Mouse (Mus musculus): ENCODE data around the gene Fem1a. TPM values are rescaled to one million over a fixed set of nuclear protein-coding genes. Genes with fewer than 3 reads are reported as not detected.

Fem1a gene
- polyA plus RNA-seq (2015; fragmentation: Nextera tagmentation; extraction: Ambion mirVana), result 14.6 and 15.8 TPM in 2 replicates

- no peaks in the 10 kb centered on the region for H3K27me3 ChIP-seq (ENCODE audit: insufficient read depth, low read length)
- H3K4me1 ChIP-seq (ENCODE audit: insufficient read depth, low read length), result peaks cover 31% of the 10 kb centered on the region
- H3K4me2 ChIP-seq (replicated peaks; ENCODE audit: low read depth, low read length), result peak within 1 kb of the TSS; percentile 90
- peak within 1 kb of the TSS; percentile 74 for H3K4me3 ChIP-seq (ENCODE audit: low read length)
- peaks cover 28% of the 10 kb centered on the region for H3K36me3 ChIP-seq (ENCODE audit: insufficient read depth, low read length)
- H3K9me3 ChIP-seq (ENCODE audit: low read length), result no peaks in the 10 kb centered on the region
- ATAC-seq (ENCODE audit: low FRiP score, low TSS enrichment), result peak; percentile 92
- WGBS, result under 1% methylated on average over 28 of the region's 28 CpGs
- peak within 1 kb of the TSS; percentile 97 for H3K27ac ChIP-seq (ENCODE audit: low read length)
- H3K9ac ChIP-seq (replicated peaks; ENCODE audit: low read length), result peak within 1 kb of the TSS; percentile 73
Measured at GRCm38 (mm10) chr17:56256239-56256881, at the start of gene Fem1a. Fem1a (plus strand) TSS chr17:56256810.

GRCm38 (mm10) chr17:56206986-56207674 is 49.5 kb upstream of the Fem1a start:
- Histone ChIP-seq H3K27me3 (ENCODE audit: insufficient read depth, low read length) (no peaks in the 10 kb centered on the region), H3K27ac (ENCODE audit: low read length) (no peak overlapping the region)
- WGBS, result 77% methylated on average over 6 of the region's 6 CpGs

GRCm38 (mm10) chr17:56207963-56208530 is 48.6 kb upstream of the Fem1a start:
- H3K27me3 ChIP-seq (ENCODE audit: insufficient read depth, low read length), result no peaks in the 10 kb centered on the region
- H3K27ac ChIP-seq (ENCODE audit: low read length), result no peak overlapping the region
- peaks cover 76% of the 10 kb centered on the region for H3K36me3 ChIP-seq (ENCODE audit: insufficient read depth, low read length)
- WGBS, result 91% methylated on average over 9 of the region's 9 CpGs
- no peak overlapping the region for H3K9ac ChIP-seq (replicated peaks; ENCODE audit: low read length)
- H3K4me2 ChIP-seq (replicated peaks; ENCODE audit: low read depth, low read length), result no peak overlapping the region
- no peak overlapping the region for H3K4me3 ChIP-seq (ENCODE audit: low read length)
- H3K4me1 ChIP-seq (ENCODE audit: insufficient read depth, low read length), result peaks cover 2% of the 10 kb centered on the region; the same call in 1 of the 2 replicates
- ATAC-seq (ENCODE audit: low FRiP score, low TSS enrichment), result no peak
- H3K9me3 ChIP-seq (ENCODE audit: low read length), result no peaks in the 10 kb centered on the region

More at GRCm38 (mm10) chr17:56206986-56207674, 49.5 kb upstream of the Fem1a start:
- Histone ChIP-seq H3K9me3 (ENCODE audit: low read length) (no peaks in the 10 kb centered on the region), H3K9ac (replicated peaks; ENCODE audit: low read length) (no peak overlapping the region), H3K4me2 (replicated peaks; ENCODE audit: low read depth, low read length) (no peak overlapping the region), H3K4me3 (ENCODE audit: low read length) (no peak overlapping the region), H3K36me3 (ENCODE audit: insufficient read depth, low read length) (peaks cover 86% of the 10 kb centered on the region), H3K4me1 (ENCODE audit: insufficient read depth, low read length) (no peaks in the 10 kb centered on the region)
- ATAC-seq (ENCODE audit: low FRiP score, low TSS enrichment), result no peak

GRCm38 (mm10) chr17:56208821-56209220 is 47.8 kb upstream of the Fem1a start:
- Histone ChIP-seq H3K9ac (replicated peaks; ENCODE audit: low read length) (no peak overlapping the region), H3K4me3 (ENCODE audit: low read length) (no peak overlapping the region), H3K4me2 (replicated peaks; ENCODE audit: low read depth, low read length) (no peak overlapping the region), H3K9me3 (ENCODE audit: low read length) (no peaks in the 10 kb centered on the region), H3K27ac (ENCODE audit: low read length) (no peak overlapping the region), H3K27me3 (ENCODE audit: insufficient read depth, low read length) (no peaks in the 10 kb centered on the region), H3K36me3 (ENCODE audit: insufficient read depth, low read length) (peaks cover 69% of the 10 kb centered on the region), H3K4me1 (ENCODE audit: insufficient read depth, low read length) (peaks cover 4% of the 10 kb centered on the region; the same call in 1 of the 2 replicates)
- WGBS, result 89% methylated on average over 3 of the region's 3 CpGs
- no peak for ATAC-seq (ENCODE audit: low FRiP score, low TSS enrichment)

GRCm38 (mm10) chr17:56211090-56211489 is 45.5 kb upstream of the Fem1a start:
- H3K9me3 ChIP-seq (ENCODE audit: low read length), result no peaks in the 10 kb centered on the region
- H3K36me3 ChIP-seq (ENCODE audit: insufficient read depth, low read length), result peaks cover 47% of the 10 kb centered on the region
- H3K9ac ChIP-seq (replicated peaks; ENCODE audit: low read length), result no peak overlapping the region
- H3K4me3 ChIP-seq (ENCODE audit: low read length), result no peak overlapping the region
- 85% methylated on average over 2 of the region's 2 CpGs for WGBS
- H3K27ac ChIP-seq (ENCODE audit: low read length), result no peak overlapping the region
- H3K4me1 ChIP-seq (ENCODE audit: insufficient read depth, low read length), result peaks cover 4% of the 10 kb centered on the region; the same call in 1 of the 2 replicates
- 0 out of 2 replicates have a peak, but pooled peaks have one; percentile 18 for ATAC-seq (ENCODE audit: low FRiP score, low TSS enrichment)
- no peaks in the 10 kb centered on the region for H3K27me3 ChIP-seq (ENCODE audit: insufficient read depth, low read length)
- no peak overlapping the region for H3K4me2 ChIP-seq (replicated peaks; ENCODE audit: low read depth, low read length)

- WGBS, result 47% methylated on average over 6 of the region's 6 CpGs
Measured at GRCm38 (mm10) chr17:56212676-56213075, 43.9 kb upstream of the Fem1a start.

GRCm38 (mm10) chr17:56214229-56214628 is 42.4 kb upstream of the Fem1a start:
- Histone ChIP-seq H3K9ac (replicated peaks; ENCODE audit: low read length) (no peak overlapping the region), H3K4me2 (replicated peaks; ENCODE audit: low read depth, low read length) (no peak overlapping the region), H3K9me3 (ENCODE audit: low read length) (no peaks in the 10 kb centered on the region), H3K36me3 (ENCODE audit: insufficient read depth, low read length) (peaks cover 25% of the 10 kb centered on the region), H3K27me3 (ENCODE audit: insufficient read depth, low read length) (no peaks in the 10 kb centered on the region), H3K4me1 (ENCODE audit: insufficient read depth, low read length) (peaks cover 23% of the 10 kb centered on the region), H3K4me3 (ENCODE audit: low read length) (no peak overlapping the region), H3K27ac (ENCODE audit: low read length) (no peak overlapping the region)
- no peak for ATAC-seq (ENCODE audit: low FRiP score, low TSS enrichment)
- 91% methylated on average over 1 of the region's 1 CpGs for whole genome bisulfite sequencing

More at GRCm38 (mm10) chr17:56212676-56213075, 43.9 kb upstream of the Fem1a start:
- Histone ChIP-seq H3K27me3 (ENCODE audit: insufficient read depth, low read length) (no peaks in the 10 kb centered on the region), H3K4me2 (replicated peaks; ENCODE audit: low read depth, low read length) (no peak overlapping the region), H3K4me3 (ENCODE audit: low read length) (no peak overlapping the region), H3K9me3 (ENCODE audit: low read length) (no peaks in the 10 kb centered on the region), H3K9ac (replicated peaks; ENCODE audit: low read length) (no peak overlapping the region), H3K36me3 (ENCODE audit: insufficient read depth, low read length) (peaks cover 39% of the 10 kb centered on the region), H3K4me1 (ENCODE audit: insufficient read depth, low read length) (peaks cover 17% of the 10 kb centered on the region), H3K27ac (ENCODE audit: low read length) (no peak overlapping the region)
- ATAC-seq (ENCODE audit: low FRiP score, low TSS enrichment), result no peak

GRCm38 (mm10) chr17:56217670-56218069 is 38.9 kb upstream of the Fem1a start:
- H3K4me1 ChIP-seq (ENCODE audit: insufficient read depth, low read length), result peaks cover 31% of the 10 kb centered on the region
- WGBS, result 69% methylated on average over 13 of the region's 13 CpGs
- H3K4me3 ChIP-seq (ENCODE audit: low read length), result peak overlapping the region; percentile 87
- H3K36me3 ChIP-seq (ENCODE audit: insufficient read depth, low read length), result 0 out of 2 replicates have a peak, but pooled peaks cover 2% of the 10 kb centered on the region
- H3K27me3 ChIP-seq (ENCODE audit: insufficient read depth, low read length), result no peaks in the 10 kb centered on the region
- H3K9me3 ChIP-seq (ENCODE audit: low read length), result no peaks in the 10 kb centered on the region
- H3K9ac ChIP-seq (replicated peaks; ENCODE audit: low read length), result peak overlapping the region; percentile 92
- peak overlapping the region; percentile 67 for H3K4me2 ChIP-seq (replicated peaks; ENCODE audit: low read depth, low read length)
- no peak for ATAC-seq (ENCODE audit: low FRiP score, low TSS enrichment)
- no peak overlapping the region for H3K27ac ChIP-seq (ENCODE audit: low read length)

- peak within 1 kb of the TSS; percentile 87 for H3K4me3 ChIP-seq (ENCODE audit: low read length)
- H3K36me3 ChIP-seq (ENCODE audit: insufficient read depth, low read length), result 0 out of 2 replicates have a peak, but pooled peaks cover 2% of the 10 kb centered on the region
- under 1% methylated on average over 65 of the region's 78 CpGs for WGBS
- H3K27me3 ChIP-seq (ENCODE audit: insufficient read depth, low read length), result no peaks in the 10 kb centered on the region
- peak within 1 kb of the TSS; percentile 67 for H3K4me2 ChIP-seq (replicated peaks; ENCODE audit: low read depth, low read length)
- H3K9ac ChIP-seq (replicated peaks; ENCODE audit: low read length), result peak within 1 kb of the TSS; percentile 92
- no peaks in the 10 kb centered on the region for H3K9me3 ChIP-seq (ENCODE audit: low read length)
- H3K27ac ChIP-seq (ENCODE audit: low read length), result peak within 1 kb of the TSS; percentile 90
- peak; percentile 100 for ATAC-seq (ENCODE audit: low FRiP score, low TSS enrichment)
- H3K4me1 ChIP-seq (ENCODE audit: insufficient read depth, low read length), result peaks cover 27% of the 10 kb centered on the region
Measured at GRCm38 (mm10) chr17:56218377-56219191, 38.0 kb upstream of the Fem1a start, which contains the start of gene Dpp9. Dpp9 (minus strand) TSS chr17:56218905.
